Mouse (Mus musculus): ENCODE measurements around the gene Gsto2. TPM values are rescaled to one million over a fixed set of nuclear protein-coding genes. Genes with fewer than 3 reads are reported as not detected.
"Not testable (repeated sequence)": the region's sequence is repeated elsewhere in the genome, so short reads cannot be mapped to it uniquely, and the experiment has no call there.

Gene Gsto2
- polyA plus RNA-seq, 1 experiment from 2014 or later, result 1.2 TPM

- ATAC-seq, result peak; percentile 98
- H3K9me3 ChIP-seq, result no peaks in the 10 kb centered on the region
- WGBS, result 2% methylated on average over 46 of the region's 49 CpGs
- peak overlapping the region; percentile 64 for H3K4me2 ChIP-seq (replicated peaks)
- H3K9ac ChIP-seq (replicated peaks), result peak overlapping the region; percentile 32
- H3K27me3 ChIP-seq, result peaks cover 22% of the 10 kb centered on the region
- H3K27ac ChIP-seq, result no peak overlapping the region
- peaks cover 7% of the 10 kb centered on the region; the same call in 1 of the 2 replicates for H3K4me1 ChIP-seq (replicated peaks)
- peak overlapping the region; percentile 45 for H3K4me3 ChIP-seq (replicated peaks)
- no peaks in the 10 kb centered on the region for H3K36me3 ChIP-seq
Observed at GRCm38 (mm10) chr19:47836701-47837526, 28.4 kb upstream of the Gsto2 start.

GRCm38 (mm10) chr19:47837527-47837901, 27.8 kb upstream of the Gsto2 start:
- peak overlapping the region; percentile 32; the same call in 1 of the 2 replicates for H3K9ac ChIP-seq (replicated peaks)
- peak; percentile 73 for ATAC-seq
- WGBS, result 0% methylated on average over 6 of the region's 6 CpGs

GRCm38 (mm10) chr19:47841234-47841633, 24.1 kb upstream of the Gsto2 start:
- H3K4me2 ChIP-seq (replicated peaks); H3K36me3 ChIP-seq: not testable (repeated sequence)
- WGBS, result 85% methylated on average over 15 of the region's 15 CpGs

More at GRCm38 (mm10) chr19:47837527-47837901, 27.8 kb upstream of the Gsto2 start:
- Histone ChIP-seq H3K4me2 (replicated peaks) (peak overlapping the region; percentile 64), H3K4me3 (replicated peaks) (peak overlapping the region; percentile 45), H3K27ac (no peak overlapping the region), H3K9me3 (no peaks in the 10 kb centered on the region), H3K4me1 (replicated peaks) (peaks cover 7% of the 10 kb centered on the region; the same call in 1 of the 2 replicates), H3K27me3 (peaks cover 22% of the 10 kb centered on the region), H3K36me3 (no peaks in the 10 kb centered on the region)

GRCm38 (mm10) chr19:47849735-47850134, 15.6 kb upstream of the Gsto2 start:
- Histone ChIP-seq H3K9ac (replicated peaks) (no peak overlapping the region), H3K9me3 (no peaks in the 10 kb centered on the region), H3K27me3 (peaks cover 8% of the 10 kb centered on the region; the same call in 1 of the 2 replicates), H3K4me3 (replicated peaks) (no peak overlapping the region), H3K36me3 (no peaks in the 10 kb centered on the region), H3K4me1 (replicated peaks) (peaks cover 9% of the 10 kb centered on the region), H3K4me2 (replicated peaks) (no peak overlapping the region), H3K27ac (no peak overlapping the region)
- no peak for ATAC-seq
- 80% methylated on average over 3 of the region's 3 CpGs for WGBS

More at GRCm38 (mm10) chr19:47841234-47841633, 24.1 kb upstream of the Gsto2 start:
- not testable (repeated sequence) for H3K4me3 ChIP-seq (replicated peaks); H3K4me1 ChIP-seq (replicated peaks); H3K9ac ChIP-seq (replicated peaks); ATAC-seq; H3K27ac ChIP-seq; H3K9me3 ChIP-seq
- H3K27me3 ChIP-seq, result peaks cover 14% of the 10 kb centered on the region

GRCm38 (mm10) chr19:47852131-47852530, 13.2 kb upstream of the Gsto2 start:
- Histone ChIP-seq H3K4me1 (replicated peaks) (peaks cover 20% of the 10 kb centered on the region), H3K27me3 (peaks cover 11% of the 10 kb centered on the region; the same call in 1 of the 2 replicates)
- not testable (repeated sequence) for H3K27ac ChIP-seq; H3K9ac ChIP-seq (replicated peaks); H3K36me3 ChIP-seq; ATAC-seq; H3K4me3 ChIP-seq (replicated peaks); H3K4me2 ChIP-seq (replicated peaks); H3K9me3 ChIP-seq
- WGBS, result 92% methylated on average over 3 of the region's 3 CpGs

- no peak for ATAC-seq
- H3K36me3 ChIP-seq, result 0 out of 2 replicates have a peak, but pooled peaks cover 4% of the 10 kb centered on the region
- no peaks in the 10 kb centered on the region for H3K9me3 ChIP-seq
- H3K27ac ChIP-seq, result no peak overlapping the region
- 90% methylated on average over 3 of the region's 3 CpGs for WGBS
- peaks cover 11% of the 10 kb centered on the region; the same call in 1 of the 2 replicates for H3K27me3 ChIP-seq
- no peak overlapping the region for H3K4me2 ChIP-seq (replicated peaks)
- H3K4me3 ChIP-seq (replicated peaks), result no peak overlapping the region
- peaks cover 20% of the 10 kb centered on the region for H3K4me1 ChIP-seq (replicated peaks)
- no peak overlapping the region for H3K9ac ChIP-seq (replicated peaks)
Observed at GRCm38 (mm10) chr19:47853053-47853452, 12.3 kb upstream of the Gsto2 start.

- WGBS, result 23% methylated on average over 13 of the region's 13 CpGs
- H3K4me3 ChIP-seq (replicated peaks), result peak overlapping the region; percentile 71
- H3K27ac ChIP-seq, result peak overlapping the region; percentile 45; the same call in 1 of the 2 replicates
- peak overlapping the region; percentile 95 for H3K4me2 ChIP-seq (replicated peaks)
- peaks cover 28% of the 10 kb centered on the region for H3K4me1 ChIP-seq (replicated peaks)
- ATAC-seq, result peak; percentile 84
- peaks cover 11% of the 10 kb centered on the region; the same call in 1 of the 2 replicates for H3K27me3 ChIP-seq
- peak overlapping the region; percentile 81 for H3K9ac ChIP-seq (replicated peaks)
- H3K36me3 ChIP-seq, result 0 out of 2 replicates have a peak, but pooled peaks cover 7% of the 10 kb centered on the region
- H3K9me3 ChIP-seq, result no peaks in the 10 kb centered on the region
Observed at GRCm38 (mm10) chr19:47853951-47854795, 11.2 kb upstream of the Gsto2 start.

- H3K4me3 ChIP-seq (replicated peaks), result peak within 1 kb of the TSS; percentile 71
- under 1% methylated on average over 59 of the region's 60 CpGs for WGBS
- peak within 1 kb of the TSS; percentile 95 for H3K4me2 ChIP-seq (replicated peaks)
- ATAC-seq, result peak; percentile 96
- H3K9me3 ChIP-seq, result no peaks in the 10 kb centered on the region
- peaks cover 11% of the 10 kb centered on the region; the same call in 1 of the 2 replicates for H3K27me3 ChIP-seq
- H3K4me1 ChIP-seq (replicated peaks), result peaks cover 28% of the 10 kb centered on the region
- H3K9ac ChIP-seq (replicated peaks), result peak within 1 kb of the TSS; percentile 81
- peak within 1 kb of the TSS; percentile 45 for H3K27ac ChIP-seq
- 0 out of 2 replicates have a peak, but pooled peaks cover 7% of the 10 kb centered on the region for H3K36me3 ChIP-seq
Observed at GRCm38 (mm10) chr19:47854796-47855783, 10.2 kb upstream of the Gsto2 start, which contains the start of gene Gsto1. Gene Gsto1 (plus strand): TSS chr19:47854970.

- ATAC-seq, result no peak
- no peaks in the 10 kb centered on the region for H3K9me3 ChIP-seq
- H3K9ac ChIP-seq (replicated peaks), result no peak overlapping the region; the same call in 1 of the 2 replicates
- 75% methylated on average over 18 of the region's 18 CpGs for WGBS
- 0 out of 2 replicates have a peak, but pooled peaks cover 7% of the 10 kb centered on the region for H3K36me3 ChIP-seq
- H3K4me3 ChIP-seq (replicated peaks), result no peak overlapping the region
- no peak overlapping the region for H3K27ac ChIP-seq
- H3K27me3 ChIP-seq, result peaks cover 8% of the 10 kb centered on the region; the same call in 1 of the 2 replicates
- no peak overlapping the region for H3K4me2 ChIP-seq (replicated peaks)
- peaks cover 28% of the 10 kb centered on the region for H3K4me1 ChIP-seq (replicated peaks)
Observed at GRCm38 (mm10) chr19:47857957-47858942, 7.1 kb upstream of the Gsto2 start.

GRCm38 (mm10) chr19:47859180-47859579, 6.2 kb upstream of the Gsto2 start:
- 90% methylated on average over 8 of the region's 8 CpGs for WGBS
- H3K4me2 ChIP-seq (replicated peaks), result no peak overlapping the region

More at GRCm38 (mm10) chr19:47859180-47859579, 6.2 kb upstream of the Gsto2 start:
- no peak overlapping the region for H3K4me3 ChIP-seq (replicated peaks)
- no peak overlapping the region for H3K9ac ChIP-seq (replicated peaks)
- peaks cover 3% of the 10 kb centered on the region; the same call in 1 of the 2 replicates for H3K27me3 ChIP-seq
- ATAC-seq, result no peak
- H3K36me3 ChIP-seq, result 0 out of 2 replicates have a peak, but pooled peaks cover 7% of the 10 kb centered on the region
- H3K9me3 ChIP-seq, result no peaks in the 10 kb centered on the region
- no peak overlapping the region for H3K27ac ChIP-seq
- H3K4me1 ChIP-seq (replicated peaks), result peaks cover 22% of the 10 kb centered on the region

Data from midbrain, embryonic 13.5 days (tissue).